Mouse (Mus musculus) cerebellum, adult 9-11 months (tissue): ENCODE results near the gene Obscn.
"Not testable (repeated sequence)": the region's sequence is repeated elsewhere in the genome, so short reads cannot be mapped to it uniquely, and the experiment has no call there.

Experiments
- DNase-seq: peaks from one replicate; pipeline ENCODE4 v3.0.0; 2022

The Obscn gene

GRCm38 (mm10) chr11:58958536-58958935 lies 177.7 kb downstream of the Obscn start:
- no peak for DNase-seq

- peak; percentile 65 for DNase-seq
These were observed 178.8 kb downstream of the Obscn start for GRCm38 (mm10) chr11:58957226-58957914.

GRCm38 (mm10) chr11:58955868-58956257 lies 180.3 kb downstream of the Obscn start:
- DNase-seq, result no peak

- peak; percentile 63 for DNase-seq
These were observed 180.9 kb downstream of the Obscn start for GRCm38 (mm10) chr11:58955143-58955867.

GRCm38 (mm10) chr11:58954420-58955142 lies 181.6 kb downstream of the Obscn start, which contains the start of the genes Hist3h2a and Trim17:
Gene Hist3h2a, plus strand, starts transcription at chr11:58954685.
Gene Trim17, plus strand, starts transcription at chr11:58954685.
- peak; percentile 97 for DNase-seq

GRCm38 (mm10) chr11:58954170-58954419 lies 182.1 kb downstream of the Obscn start:
- DNase-seq, result not testable (repeated sequence)

- DNase-seq, result no peak
These were observed 182.6 kb downstream of the Obscn start for GRCm38 (mm10) chr11:58953351-58954169.

- peak; percentile 50 for DNase-seq
These were observed 185.0 kb downstream of the Obscn start for GRCm38 (mm10) chr11:58951210-58951609.

- DNase-seq, result peak; percentile 86
These were observed 186.4 kb downstream of the Obscn start for GRCm38 (mm10) chr11:58949480-58950431.

GRCm38 (mm10) chr11:58948542-58949479 lies 187.4 kb downstream of the Obscn start, which contains the start of gene Hist3h2ba:
Gene Hist3h2ba, plus strand, starts transcription at chr11:58948920.
- peak; percentile 92 for DNase-seq

- DNase-seq, result peak; percentile 85
These were observed 188.2 kb downstream of the Obscn start for GRCm38 (mm10) chr11:58947798-58948528.

- peak; percentile 58 for DNase-seq
These were observed 188.9 kb downstream of the Obscn start for GRCm38 (mm10) chr11:58947306-58947705.
